Mouse (Mus musculus): ENCODE data around the gene Gpr39.
"Not testable (repeated sequence)": the region's sequence is repeated elsewhere in the genome, so short reads cannot be mapped to it uniquely, and the experiment has no call there.

Gene Gpr39

DNA sequence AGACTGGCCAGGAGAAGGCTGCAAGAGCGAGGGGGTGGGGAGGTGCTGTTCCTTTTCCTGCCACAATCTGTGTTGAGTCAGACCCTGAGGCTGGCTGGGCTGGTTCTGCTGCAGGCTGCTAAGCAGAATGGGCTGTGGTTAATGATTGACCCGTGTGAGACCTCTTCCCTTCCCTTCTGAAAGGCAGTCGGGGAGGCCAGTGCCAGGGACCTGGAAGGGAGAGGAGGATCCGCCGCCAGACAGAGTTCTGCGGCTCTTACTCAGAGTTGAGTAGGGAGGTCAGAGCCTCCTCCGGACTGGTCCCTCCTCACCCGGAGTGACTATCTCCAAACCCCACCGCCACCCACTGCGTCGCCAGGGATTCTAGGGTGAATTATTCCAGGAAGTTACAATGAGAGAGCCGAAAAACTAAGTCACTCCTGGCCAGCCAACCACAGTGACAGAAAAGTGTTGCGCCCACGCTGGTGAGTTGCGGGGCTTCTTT, at the start of gene Gpr39:
Gene Gpr39, plus strand, starts transcription at position 206 of the 484 bp plus-strand sequence.
- in situ Hi-C loops (cut with MboI; ENCODE audit: low sequenced_read_pairs): no loop called here

DNA sequence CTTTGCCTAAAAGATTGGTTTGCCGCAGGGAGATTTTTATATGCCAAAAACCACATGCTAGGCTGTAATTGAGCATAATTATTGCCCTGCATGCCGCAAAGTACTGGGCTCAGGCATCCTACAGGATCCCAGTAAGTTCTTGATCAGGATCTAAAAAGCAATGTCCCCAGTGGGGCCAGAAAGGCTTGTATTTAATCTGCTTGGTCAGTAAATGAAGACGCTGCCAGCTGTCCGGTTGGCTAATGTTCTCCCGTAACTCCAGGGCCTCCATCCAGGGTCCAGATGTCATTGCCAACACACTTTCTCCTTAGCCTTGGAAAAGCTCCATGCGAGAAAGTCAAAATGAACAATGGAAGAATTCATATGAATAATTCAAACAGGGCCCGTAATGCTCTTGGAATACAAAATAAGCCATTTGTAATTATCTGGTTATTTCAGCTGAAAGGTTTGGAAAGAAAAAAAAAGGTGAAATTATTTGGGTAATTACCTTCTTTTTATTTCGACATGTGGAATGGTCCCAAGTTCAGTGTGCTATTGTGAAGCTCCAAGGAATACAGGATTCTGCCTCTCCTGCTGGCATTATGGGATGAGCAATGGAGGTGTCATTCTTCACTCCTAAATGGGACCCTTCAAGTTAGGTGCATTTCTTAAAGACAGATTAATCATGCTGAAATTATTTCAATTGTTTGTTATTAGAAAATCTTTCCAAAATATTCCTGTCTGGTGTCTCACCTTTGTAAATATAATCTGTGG, 37.1 kb upstream of the Gpr39 start:
- in situ Hi-C loops (cut with MboI; ENCODE audit: low sequenced_read_pairs): no loop called here

DNA sequence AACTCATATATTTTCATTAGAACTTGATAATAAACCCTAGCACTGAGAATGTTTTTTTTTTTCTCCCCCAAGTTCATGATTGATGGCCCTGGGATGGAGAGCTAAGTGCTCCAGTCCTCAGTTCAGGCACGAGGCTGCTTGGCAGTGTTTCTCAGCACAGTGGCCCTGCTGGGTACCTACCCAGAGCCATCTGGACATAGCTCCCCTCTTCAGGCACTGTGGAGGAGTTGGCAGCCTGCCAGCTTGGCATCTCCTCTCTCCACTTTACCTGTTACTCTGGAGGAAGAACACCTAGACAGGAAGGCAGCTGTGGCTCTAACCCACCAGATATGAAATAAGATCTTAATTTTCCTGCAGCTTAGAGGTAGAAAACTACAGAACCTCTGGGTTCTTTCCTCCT, 33.2 kb upstream of the Gpr39 start:
- in situ Hi-C loops (cut with MboI; ENCODE audit: low sequenced_read_pairs): no loop called here

DNA sequence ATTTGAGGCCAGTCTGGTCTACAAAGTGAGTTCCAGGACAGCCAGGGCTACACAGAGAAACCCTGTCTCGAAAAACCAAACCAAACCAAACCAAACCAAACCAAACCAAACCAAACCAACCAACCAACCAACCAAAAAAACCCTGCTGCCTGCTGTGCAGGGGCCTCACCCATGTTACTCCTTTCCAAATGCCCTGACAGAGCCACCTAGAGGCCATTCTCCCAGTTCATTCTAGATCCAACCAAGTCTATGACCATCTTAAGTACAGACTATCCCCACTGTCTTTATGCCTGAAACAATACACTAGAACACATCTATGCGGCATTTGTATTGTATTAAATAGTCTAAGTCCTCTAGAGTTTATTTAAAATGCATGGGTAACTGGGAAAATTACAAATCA, 30.0 kb upstream of the Gpr39 start:
- in situ Hi-C loops (cut with MboI; ENCODE audit: low sequenced_read_pairs): not testable (repeated sequence)

DNA sequence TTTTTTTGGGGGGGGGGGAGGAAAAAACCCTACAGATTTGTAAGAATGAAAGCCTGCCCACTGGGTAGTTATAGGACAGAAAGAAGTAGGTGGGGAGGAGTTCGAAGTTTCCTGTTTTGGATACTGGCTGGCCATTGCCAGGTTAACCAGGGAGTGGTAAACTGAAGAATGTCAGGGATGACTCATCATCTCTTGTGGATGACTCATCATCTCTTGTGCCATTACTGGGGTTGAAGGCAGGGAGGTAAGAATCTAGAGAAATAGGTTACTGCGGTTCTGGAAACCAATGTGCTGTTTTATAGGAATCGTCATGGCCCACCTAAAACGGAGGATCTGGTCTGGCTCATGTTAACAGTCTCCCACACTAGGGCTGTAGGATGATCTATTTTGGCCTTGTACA, 28.8 kb upstream of the Gpr39 start:
- in situ Hi-C loops (cut with MboI; ENCODE audit: low sequenced_read_pairs): no loop called here

DNA sequence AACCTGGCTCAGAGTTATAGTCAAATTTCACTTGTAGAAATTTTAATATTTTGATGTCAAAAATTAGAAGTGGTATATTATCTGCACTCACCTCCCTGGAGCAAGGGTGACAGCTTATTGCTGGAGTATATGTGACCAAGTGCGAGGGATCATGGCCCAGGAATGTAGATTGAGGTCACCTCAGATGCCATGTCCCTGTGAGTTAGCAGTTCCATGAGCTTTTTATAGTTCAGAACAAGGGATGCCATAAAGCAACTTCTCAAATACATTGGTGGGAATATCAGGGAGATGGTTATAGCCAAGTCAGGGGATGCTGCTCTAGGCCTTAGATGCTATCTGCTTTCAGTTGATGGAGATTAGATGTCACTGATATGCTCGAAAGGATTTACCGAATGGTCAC, 27.7 kb upstream of the Gpr39 start:
- in situ Hi-C loops (cut with MboI; ENCODE audit: low sequenced_read_pairs): no loop called here

DNA sequence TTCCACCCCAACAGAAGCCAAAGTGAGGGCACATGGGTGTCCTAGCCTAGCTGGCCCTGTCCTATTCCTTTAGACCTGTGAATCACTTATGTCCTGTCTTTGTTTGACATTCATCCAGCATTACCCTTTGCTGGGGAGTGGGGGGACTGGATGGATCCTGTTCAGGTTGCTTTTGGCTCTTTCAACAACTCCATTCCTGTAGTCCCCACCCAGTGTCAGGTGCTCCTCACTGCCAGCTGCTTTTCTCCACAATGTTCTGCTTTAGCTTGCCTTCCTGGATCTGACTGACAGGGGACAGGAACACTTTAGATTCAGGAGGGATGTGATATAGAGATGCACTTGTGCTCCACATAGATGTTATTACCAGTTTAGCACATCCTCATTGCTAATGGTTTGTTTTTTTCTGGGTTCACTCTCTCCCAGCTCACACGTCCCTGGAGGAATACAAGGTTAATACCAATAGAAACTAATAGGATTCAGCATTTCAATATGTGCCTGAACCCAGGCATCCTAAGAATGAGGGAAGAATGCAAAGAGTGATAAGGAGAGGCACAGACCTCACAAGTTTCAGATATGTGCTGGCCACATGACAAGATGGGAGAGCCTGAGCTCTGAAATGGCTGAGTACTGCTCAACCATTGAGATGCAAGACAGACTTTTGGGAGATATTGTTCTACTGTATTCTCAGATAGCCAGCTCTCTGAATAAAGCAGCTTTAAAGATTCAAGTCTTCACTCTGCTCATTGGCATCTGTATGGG, 23.8 kb upstream of the Gpr39 start:
- in situ Hi-C loops (cut with MboI; ENCODE audit: low sequenced_read_pairs): no loop called here

DNA sequence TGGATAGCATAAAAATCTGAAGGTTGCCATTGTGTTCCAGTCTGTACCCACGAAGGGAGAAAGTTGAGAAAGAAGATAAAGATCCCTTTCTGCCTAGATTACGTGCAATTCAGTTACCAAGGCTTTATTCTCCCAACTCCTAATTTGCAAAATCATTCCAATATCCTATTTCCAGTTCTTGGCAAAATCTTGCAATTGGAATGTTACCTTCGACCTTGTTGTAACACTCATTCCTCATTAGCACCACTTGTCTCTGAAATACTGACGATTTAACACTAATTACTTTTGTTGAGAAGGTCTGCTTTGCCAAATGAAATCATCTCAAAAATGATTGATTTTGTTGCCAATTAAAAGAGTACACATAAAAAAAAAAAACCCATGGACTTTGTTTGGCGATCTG, 19.4 kb upstream of the Gpr39 start:
- in situ Hi-C loops (cut with MboI; ENCODE audit: low sequenced_read_pairs): no loop called here

DNA sequence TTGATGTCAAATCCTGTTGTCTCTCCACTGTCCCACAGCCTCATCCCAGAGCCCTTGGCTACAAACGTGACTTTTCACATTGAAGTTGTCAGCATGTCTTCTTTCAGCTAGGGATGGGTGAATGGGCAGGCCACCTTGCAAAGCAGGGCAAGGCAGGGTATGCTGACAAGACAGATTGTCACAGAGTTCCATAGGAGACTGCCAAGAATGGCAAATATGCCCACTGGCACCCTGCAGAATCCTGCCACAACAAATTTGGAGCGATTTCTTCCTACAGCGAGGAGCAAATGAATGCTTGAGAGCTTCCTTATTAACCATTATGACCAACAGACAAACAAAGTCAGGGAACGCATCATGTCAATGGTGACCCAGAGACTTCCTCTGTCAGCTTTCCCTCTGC, 16.6 kb upstream of the Gpr39 start:
- in situ Hi-C loops (cut with MboI; ENCODE audit: low sequenced_read_pairs): no loop called here

DNA sequence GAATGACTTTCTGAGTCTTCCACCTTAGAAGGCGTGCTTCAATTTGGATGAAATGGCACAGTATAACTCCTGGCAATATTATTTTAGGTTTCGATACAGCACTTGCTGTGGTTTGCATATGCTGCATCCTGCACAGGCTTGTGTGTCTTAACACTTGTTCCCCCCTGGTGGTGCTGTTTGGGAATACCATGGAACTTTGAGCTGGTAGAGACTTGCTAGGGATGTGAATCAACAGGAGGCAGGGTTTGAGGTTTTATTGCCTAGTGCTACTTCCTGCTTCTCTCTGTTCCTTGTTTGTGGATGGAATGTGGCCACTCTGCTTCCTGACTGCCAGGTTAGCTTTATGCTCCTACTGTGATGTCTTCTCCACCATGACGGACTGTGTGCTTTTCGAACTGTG, 15.9 kb upstream of the Gpr39 start:
- in situ Hi-C loops (cut with MboI; ENCODE audit: low sequenced_read_pairs): no loop called here

DNA sequence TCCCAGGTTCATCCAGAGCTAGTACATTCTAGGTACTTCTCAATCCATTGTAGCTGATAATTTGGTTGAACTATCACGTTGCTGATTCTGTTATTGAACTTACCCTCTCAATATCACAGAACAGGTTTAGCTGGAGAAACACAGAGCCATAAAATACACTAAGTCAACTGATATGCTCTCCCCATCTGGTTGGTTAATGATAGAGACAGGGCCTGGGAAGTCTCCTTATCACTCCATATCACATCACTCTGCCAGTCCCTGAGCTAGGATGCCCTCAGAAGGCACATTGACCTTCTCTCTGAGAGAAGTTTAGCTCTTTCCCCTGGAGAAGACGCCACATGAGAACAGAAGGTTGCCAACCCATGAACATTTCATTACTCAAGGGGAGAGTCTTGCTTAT, 14.7 kb upstream of the Gpr39 start:
- in situ Hi-C loops (cut with MboI; ENCODE audit: low sequenced_read_pairs): no loop called here

DNA sequence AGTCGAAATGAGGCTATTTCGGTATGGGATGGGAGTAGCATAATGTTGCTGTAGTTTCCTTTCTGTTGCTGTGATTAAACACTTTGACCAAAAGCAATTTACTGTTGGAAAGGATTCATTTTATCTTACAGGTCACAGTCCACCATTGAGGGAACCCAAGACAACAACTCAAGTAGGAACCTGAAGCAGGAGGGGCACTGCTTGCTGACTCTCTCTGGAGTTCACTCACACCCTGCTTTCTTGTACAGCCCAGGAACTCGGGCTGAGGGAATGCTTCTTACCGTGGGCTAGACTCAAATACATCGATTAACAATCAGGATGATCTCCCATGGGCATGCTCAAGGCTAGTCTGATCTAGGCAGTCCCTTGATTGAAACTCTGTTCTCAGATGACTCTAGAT, 14.1 kb upstream of the Gpr39 start:
- in situ Hi-C loops (cut with MboI; ENCODE audit: low sequenced_read_pairs): no loop called here

DNA sequence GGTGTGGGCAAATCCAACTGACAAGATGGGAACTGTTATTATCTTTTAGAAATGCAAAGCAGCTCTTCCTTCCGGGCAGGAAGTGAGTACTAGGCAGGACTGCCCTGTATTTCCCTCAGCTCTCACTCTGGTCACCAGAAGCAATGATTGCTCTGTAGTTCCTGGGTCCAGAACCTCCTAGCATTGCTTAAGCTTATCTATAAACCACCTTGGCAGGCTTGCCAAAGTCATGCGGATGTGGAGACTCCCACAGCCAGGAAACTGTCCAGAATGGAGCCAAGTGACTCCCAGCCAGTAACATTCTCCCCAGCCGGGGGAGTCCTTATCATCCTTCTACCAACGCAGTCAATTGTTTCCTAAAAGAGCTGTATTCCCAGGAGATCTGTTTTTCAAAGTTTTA, 13.7 kb upstream of the Gpr39 start:
- in situ Hi-C loops (cut with MboI; ENCODE audit: low sequenced_read_pairs): no loop called here

DNA sequence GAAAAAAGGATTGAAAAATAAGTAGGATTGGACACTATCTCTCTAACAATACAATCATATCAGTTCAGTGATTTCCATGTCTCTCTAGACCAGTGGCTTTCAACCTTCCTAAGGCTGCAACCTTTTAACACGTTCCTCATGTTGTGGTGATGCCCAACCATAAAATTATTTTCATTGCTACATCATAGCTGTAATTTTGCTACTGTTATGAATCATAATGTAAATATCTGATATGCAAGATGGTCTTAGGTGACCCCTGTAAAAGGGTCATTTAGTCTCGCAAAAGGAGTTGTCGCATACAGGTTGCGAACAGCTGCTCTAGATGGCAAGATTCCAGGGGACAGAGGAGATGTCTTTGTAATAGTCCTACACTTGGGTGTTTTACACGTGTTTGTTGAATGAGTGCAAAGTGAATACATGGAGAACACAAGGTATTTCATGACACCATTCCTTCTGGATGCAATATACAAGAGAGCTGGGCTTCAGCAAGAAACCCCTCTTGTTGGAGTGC, 11.6 kb upstream of the Gpr39 start:
- in situ Hi-C loops (cut with MboI; ENCODE audit: low sequenced_read_pairs): no loop called here

DNA sequence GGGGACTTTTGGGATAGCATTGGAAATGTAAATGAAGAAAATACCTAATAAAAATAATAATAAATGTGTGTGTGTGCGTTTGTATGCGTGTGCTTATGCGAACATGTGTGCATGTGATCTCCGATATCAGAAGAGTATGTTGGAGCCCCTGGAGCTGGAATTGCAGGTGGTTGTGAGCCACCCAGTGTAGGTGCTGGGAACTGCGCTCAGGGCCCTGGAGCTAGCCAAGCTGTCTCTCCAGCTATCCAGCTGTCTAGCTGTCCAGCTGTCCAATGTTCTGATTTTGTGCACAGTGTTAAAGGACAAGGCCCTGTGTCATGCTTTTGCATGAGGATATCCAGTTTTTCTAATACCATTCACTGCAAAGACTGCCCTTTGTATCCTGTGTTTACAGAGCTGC, 7.8 kb upstream of the Gpr39 start:
- in situ Hi-C loops (cut with MboI; ENCODE audit: low sequenced_read_pairs): no loop called here

DNA sequence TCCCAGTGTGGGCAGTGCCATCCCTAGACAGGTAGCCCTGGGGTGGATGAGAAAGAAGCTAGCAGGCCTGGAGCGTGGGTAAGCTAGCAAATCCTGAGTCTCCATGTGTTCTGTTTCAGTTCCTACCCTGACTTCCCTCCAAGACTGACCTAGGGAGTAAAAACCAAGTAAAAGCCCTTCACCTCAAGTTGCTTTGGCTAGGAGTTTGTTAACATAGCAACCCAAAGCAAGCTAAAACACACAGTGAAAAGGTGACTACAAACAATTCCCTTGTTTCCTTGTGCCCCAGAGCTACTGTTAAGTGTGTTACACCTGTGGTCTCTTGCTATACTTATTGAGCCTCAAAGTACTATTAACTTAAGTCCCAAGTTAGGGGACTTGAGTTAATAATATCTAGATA, 1.6 kb upstream of the Gpr39 start:
- in situ Hi-C loops (cut with MboI; ENCODE audit: low sequenced_read_pairs): no loop called here

DNA sequence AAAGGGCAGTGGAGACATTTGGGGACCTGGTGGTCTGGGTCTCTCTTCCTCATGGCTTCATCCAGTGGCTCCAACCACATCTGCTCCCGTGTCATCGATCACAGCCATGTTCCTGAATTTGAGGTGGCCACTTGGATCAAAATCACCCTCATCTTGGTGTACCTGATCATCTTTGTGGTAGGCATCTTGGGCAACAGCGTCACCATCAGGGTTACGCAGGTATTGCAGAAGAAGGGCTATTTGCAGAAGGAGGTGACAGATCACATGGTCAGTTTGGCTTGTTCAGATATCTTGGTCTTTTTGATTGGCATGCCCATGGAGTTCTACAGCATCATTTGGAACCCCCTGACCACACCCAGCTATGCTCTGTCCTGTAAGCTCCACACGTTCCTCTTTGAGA, 491 bp downstream of the Gpr39 start:
- in situ Hi-C loops (cut with MboI; ENCODE audit: low sequenced_read_pairs): no loop called here

DNA sequence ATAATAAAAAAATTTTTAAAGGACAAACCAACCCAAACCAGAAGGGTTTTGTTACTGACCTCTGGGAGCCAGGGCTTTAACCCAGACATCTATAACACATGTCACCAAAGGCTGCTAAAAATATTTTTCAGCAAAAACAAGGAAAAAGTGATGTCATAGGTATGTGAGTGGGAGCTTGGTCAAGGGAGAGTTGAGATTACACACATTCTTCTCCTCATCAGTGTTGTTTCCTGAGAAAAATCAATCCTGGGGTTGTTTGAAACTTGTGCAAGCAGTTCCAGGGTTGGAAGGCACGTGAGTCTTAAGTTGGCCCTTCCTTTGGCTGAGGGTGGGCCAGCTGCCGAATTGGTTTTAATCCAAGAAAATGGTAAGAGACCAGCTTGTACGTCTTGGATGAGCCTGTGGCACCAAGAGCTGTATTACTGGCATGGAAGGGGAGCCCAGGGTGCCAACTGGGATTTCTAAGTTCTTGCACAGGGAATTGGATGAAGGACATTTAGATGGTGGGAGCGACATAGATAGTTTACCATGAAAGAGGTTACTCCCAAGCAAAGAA, 2.8 kb downstream of the Gpr39 start:
- in situ Hi-C loops (cut with MboI; ENCODE audit: low sequenced_read_pairs): no loop called here

DNA sequence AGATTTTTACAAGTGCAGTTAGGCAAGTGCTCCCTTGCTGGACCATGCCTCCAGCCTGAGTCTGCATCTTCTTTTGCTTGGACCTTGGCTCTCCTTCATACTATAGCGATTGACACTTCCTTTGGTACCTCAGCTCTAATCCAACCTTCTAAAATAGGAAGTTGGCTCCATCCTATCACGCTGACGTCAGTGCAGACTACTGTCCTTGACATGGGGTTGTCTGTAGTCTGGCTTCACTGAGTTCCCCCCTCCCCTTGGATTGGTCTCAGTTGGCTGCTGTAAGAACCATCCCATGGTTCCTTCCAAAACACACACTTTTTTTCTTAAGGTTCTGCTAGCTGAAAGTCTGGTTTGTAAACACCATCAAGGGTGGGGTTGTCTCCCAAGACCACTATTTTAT, 7.6 kb downstream of the Gpr39 start:
- in situ Hi-C loops (cut with MboI; ENCODE audit: low sequenced_read_pairs): no loop called here

DNA sequence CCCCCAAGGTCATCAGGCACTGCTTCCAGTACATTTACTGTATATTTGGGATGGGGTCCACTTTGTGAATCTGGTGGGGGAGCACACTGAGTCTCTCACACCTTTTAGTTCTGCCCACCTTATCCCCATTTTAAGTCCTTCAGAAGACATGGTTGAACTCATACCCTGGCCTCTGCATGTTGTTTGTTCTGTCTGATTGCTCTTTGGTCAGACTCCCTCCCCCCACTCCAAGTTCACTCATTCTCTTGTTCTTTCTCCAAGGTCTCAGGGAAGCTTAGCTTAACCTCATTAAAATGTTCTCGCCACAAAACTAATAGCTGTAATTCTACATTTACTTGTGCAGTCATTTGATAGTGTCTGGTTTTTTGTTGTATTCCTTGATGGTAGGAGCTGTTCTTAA, 8.5 kb downstream of the Gpr39 start:
- in situ Hi-C loops (cut with MboI; ENCODE audit: low sequenced_read_pairs): no loop called here

DNA sequence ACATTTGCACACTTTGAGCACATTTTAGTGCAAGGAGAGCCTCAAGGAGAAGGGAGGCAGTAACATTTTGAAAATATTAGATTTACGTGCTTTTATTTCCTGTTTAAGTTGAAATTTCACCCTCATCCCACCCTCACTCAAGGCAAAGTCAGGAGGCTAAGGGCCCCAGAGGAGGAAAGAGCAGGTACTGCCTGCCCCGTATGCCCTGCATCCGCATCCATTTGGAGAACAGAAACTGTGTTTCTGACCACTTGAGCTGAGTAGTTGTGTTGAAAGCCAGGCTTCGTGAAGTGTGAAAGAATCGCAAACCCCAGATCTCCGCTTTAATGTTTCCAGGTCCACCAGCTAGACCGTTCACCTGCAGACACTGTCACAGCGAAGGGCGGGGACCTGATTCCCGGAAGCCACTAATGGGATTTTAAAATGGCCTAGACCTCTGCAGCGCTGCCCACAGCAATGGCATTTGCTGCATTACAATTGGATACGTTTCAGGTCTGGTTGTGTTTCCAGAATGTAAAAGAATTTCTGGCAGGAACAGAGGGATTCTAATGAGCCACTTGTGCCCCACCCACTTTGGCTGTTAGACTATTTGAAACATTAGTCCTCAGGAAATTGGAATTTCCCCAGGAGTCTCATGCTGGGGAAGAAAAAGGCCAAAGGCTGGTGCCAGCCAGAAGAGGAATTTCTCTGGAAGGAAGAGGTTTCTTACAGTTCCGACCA, 11.1 kb downstream of the Gpr39 start:
- in situ Hi-C loops (cut with MboI; ENCODE audit: low sequenced_read_pairs): no loop called here

Data from CH12F3 (cell line).